Mouse (Mus musculus) heart, embryonic 10.5 days (tissue): Measurements from ENCODE around the gene Gm42906. TPM values are rescaled to one million over a fixed set of nuclear protein-coding genes. Genes with fewer than 3 reads are reported as not detected.
A peak's percentile ranks its signal among the peaks of the same experiment; 100 is the strongest.

ENCODE experiments used
- DNase-seq: peaks from one replicate; pipeline ENCODE4 v3.0.0-alpha.2; 2017; ENCODE audit warnings: low spot score
- H3K27ac ChIP-seq: fragments of 300-500 bp; sonication (generic); 2 replicates; pipeline ENCODE4 v1.5.1; 2016; ENCODE audit warnings: mild to moderate bottlenecking
- H3K27me3 ChIP-seq: fragments of 300-500 bp; sonication (generic); 2 replicates; pipeline ENCODE4 v1.6.1; 2016; ENCODE audit warnings: mild to moderate bottlenecking; ENCODE audit not compliant: poor library complexity, insufficient read depth, severe bottlenecking
- H3K36me3 ChIP-seq: fragments of 300-500 bp; sonication (generic); 2 replicates; pipeline ENCODE4 v1.6.1; 2016; ENCODE audit warnings: mild to moderate bottlenecking, moderate library complexity
- H3K4me1 ChIP-seq: fragments of 300-500 bp; sonication (generic); 2 replicates; pipeline ENCODE4 v1.6.1; 2016; ENCODE audit warnings: mild to moderate bottlenecking
- H3K4me3 ChIP-seq: fragments of 300-500 bp; sonication (generic); 2 replicates; pipeline ENCODE4 v1.5.1; 2016; ENCODE audit warnings: mild to moderate bottlenecking, moderate library complexity
- H3K9me3 ChIP-seq: fragments of 300-500 bp; sonication (generic); 2 replicates; pipeline ENCODE4 v1.6.1; 2016; ENCODE audit warnings: mild to moderate bottlenecking, moderate library complexity
- WGBS: fragments of 180-500 bp; shearing (Covaris S2); methylation state at CpG from one replicate; pipeline ENCODE4 v1.1.7; 2016; 5-methylcytosine and 5-hydroxymethylcytosine counted together
- polyA plus RNA-seq: library from polyadenylated mRNA; unstranded; fragments of >200 nt; fragmentation: Nextera tagmentation; extraction: Ambion mirVana; gene quantifications from 2 replicates; pipeline ENCODE4 v1.2.1, GENCODE M21; 2016

Gm42906 gene
- polyA plus RNA-seq, 1 experiment from 2014 or later, result not detected

DNA sequence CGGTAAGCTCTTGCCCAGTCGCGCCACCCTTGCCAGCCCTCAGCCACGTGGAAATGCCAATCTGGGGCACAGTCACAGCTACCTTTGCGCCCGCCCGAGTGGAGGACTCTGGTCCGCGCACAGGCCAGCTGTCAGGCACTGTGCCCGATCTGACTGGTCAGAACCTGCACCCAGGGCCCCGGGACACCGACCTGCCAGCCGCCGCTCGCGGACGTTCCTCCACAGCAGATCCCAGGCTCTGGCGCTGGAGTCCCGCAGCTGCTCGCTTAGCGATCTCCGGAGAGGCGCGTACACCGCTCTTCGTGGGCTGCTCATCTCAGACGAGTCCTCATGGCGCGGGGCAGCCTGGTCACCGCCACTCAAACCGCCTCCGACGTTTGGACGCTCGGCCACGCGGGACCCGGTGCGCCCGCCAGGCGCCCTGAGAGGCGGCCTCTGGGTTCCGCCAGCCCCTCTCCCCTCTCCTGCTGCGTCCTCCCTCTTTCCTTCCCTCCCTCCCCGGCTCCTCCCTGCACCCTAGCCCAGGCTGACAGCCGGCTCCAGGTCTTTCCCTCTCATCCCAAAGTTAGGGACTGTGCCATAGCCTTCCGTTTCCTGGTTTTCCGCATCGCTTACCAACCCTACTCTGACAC, 194.4 kb downstream of the Gm42906 start, which contains the start of gene Stard13:
Stard13 (minus strand) TSS at position 437 of the 632 bp plus-strand sequence.
- Histone ChIP-seq H3K4me3 (peak within 1 kb of the TSS; percentile 71), H3K4me1 (peaks cover 9% of the 10 kb centered on the region), H3K36me3 (no peaks in the 10 kb centered on the region), H3K27ac (peak within 1 kb of the TSS; percentile 82), H3K27me3 (peaks cover 24% of the 10 kb centered on the region), H3K9me3 (no peaks in the 10 kb centered on the region)
- peak; percentile 79 for DNase-seq
- WGBS, result under 1% methylated on average over 49 of the region's 49 CpGs

DNA sequence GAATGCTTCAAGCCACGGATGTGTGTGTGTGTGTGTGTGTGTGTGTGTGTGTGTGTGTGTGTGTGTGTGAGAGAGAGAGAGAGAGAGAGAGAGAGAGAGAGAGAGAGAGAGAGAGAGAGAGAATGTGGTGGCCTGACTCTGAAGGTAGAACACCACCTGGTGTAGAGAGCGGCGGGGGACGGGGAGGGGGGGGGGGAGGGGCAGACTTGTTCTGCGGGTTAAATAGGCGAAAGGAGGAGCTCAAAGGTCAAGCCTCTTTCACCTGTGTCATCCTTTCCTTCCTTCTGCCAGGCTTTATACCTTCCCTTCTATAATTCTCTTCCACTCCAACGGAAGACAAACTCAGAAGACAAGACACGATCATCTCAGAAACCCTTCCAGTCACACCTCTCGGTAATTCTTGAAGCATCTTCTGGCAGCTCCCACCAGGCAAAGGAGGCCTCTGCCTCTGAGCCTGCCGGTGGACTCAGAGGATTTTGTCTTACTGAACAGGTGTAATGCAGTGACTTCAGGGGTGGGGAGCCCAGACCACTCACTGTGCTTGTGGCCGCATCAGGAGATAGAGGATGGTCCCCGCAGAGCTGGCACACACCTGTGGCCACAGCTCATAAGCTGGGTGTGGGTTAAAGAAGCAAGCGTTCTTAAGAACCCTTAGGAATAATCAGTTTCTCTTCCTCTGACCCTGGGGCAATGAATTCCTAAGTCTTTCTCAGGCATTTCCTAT, 195.2 kb downstream of the Gm42906 start:
- peaks cover 24% of the 10 kb centered on the region for H3K27me3 ChIP-seq
- H3K9me3 ChIP-seq, result no peaks in the 10 kb centered on the region
- DNase-seq, result no peak
- H3K27ac ChIP-seq, result peak overlapping the region; percentile 82; the same call in 1 of the 2 replicates
- H3K4me3 ChIP-seq, result peak overlapping the region; percentile 71
- H3K36me3 ChIP-seq, result no peaks in the 10 kb centered on the region
- H3K4me1 ChIP-seq, result peaks cover 9% of the 10 kb centered on the region
- WGBS, result 16% methylated on average over 12 of the region's 13 CpGs

DNA sequence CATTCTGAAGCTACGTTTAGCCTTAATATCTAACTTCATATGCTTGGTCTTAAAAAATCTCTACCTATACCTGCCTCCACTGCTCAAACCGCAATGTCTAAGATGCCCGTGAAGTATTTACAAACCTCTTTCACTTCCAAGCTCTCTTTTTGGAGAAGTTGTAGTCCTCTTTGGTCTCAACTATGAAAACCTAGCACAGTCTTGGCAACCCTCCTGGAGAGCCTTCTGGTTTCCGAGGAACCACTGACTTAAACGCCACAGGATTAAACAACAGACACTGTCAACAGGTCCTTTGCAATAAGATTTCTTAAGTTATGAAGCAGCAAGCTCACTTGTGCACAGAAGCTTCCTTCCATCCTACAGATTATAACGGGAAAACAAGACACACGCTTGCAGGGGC, 196.1 kb downstream of the Gm42906 start:
- no peak for DNase-seq
- Histone ChIP-seq H3K27me3 (peaks cover 24% of the 10 kb centered on the region), H3K27ac (no peak overlapping the region), H3K36me3 (no peaks in the 10 kb centered on the region), H3K9me3 (no peaks in the 10 kb centered on the region), H3K4me3 (no peak overlapping the region), H3K4me1 (peaks cover 9% of the 10 kb centered on the region)
- 86% methylated on average over 7 of the region's 7 CpGs for WGBS

DNA sequence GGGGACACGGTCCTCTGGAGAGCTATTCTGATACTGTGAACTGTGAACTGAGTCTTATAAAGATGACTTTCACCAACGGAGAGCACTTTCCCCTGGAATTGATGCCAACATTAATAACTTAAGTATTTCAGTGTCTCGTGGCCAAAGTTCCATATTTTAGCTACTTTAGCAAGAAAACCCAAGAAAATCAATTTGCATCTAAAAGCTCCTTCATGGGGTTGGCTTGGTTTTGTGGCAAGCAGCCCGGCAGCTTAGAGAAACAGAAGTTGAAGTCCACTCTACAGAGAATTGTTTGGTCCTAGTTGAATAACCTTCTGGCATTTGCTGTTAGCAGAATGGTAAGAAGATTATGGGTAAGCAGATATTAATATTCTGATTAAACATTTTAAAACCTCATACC, 196.6 kb downstream of the Gm42906 start:
- no peaks in the 10 kb centered on the region for H3K9me3 ChIP-seq
- no peak overlapping the region for H3K27ac ChIP-seq
- DNase-seq, result no peak
- no peak overlapping the region for H3K4me3 ChIP-seq
- WGBS, result 81% methylated on average over 4 of the region's 4 CpGs
- peaks cover 9% of the 10 kb centered on the region for H3K4me1 ChIP-seq
- H3K36me3 ChIP-seq, result no peaks in the 10 kb centered on the region
- H3K27me3 ChIP-seq, result peaks cover 24% of the 10 kb centered on the region

DNA sequence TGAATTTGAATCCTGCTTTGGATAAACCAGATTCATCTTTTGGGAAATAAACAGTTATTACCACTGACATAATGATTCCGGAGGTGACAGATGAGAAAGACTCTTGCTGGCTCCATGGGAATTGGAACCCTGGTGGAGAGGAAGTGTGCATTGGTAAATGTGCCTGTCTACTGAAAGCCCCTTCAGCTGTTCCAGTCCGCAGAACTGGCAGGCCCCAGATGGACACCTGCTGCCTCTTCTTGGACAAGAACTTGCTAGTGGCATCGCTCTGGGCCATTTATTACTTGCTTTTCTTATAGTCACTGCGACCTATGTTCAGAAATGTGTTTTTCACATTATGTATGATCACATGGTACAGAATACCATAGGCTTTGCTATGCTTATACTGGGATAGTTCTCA, 197.5 kb downstream of the Gm42906 start:
- no peak overlapping the region for H3K27ac ChIP-seq
- no peak overlapping the region for H3K4me3 ChIP-seq
- H3K27me3 ChIP-seq, result peaks cover 18% of the 10 kb centered on the region
- peaks cover 9% of the 10 kb centered on the region for H3K4me1 ChIP-seq
- no peak for DNase-seq
- no peaks in the 10 kb centered on the region for H3K9me3 ChIP-seq
- no peaks in the 10 kb centered on the region for H3K36me3 ChIP-seq
- WGBS, result 86% methylated on average over 4 of the region's 4 CpGs

DNA sequence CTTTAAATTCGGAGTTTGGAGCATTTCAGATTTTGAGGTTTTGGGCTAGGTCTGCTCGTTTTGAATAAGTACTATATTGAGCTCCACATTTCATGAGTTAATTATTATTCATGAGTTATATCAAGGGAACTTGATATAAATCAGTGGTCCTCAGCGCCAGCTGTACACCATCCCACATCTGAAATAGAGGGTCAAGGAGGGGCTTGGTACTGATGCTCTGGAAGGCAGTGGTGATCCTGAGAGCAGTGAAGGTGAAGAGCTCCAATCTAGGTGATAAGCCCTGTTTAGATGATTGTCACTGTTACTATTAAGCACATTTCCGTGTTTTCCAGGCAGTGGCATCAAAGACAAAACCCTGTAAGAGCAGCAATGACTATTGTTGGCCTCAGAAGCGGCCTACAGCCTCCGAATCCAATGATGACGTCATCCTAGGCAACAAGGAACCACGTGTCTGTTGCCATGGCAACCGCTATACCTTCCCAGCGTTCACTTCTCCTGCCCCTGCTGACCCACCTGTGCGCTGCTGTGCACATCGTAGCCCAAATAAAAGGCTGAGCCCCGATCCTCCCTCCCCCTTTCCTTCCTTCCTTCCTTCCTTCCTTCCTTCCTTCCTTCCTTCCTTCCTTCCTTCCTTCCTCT, 199.5 kb downstream of the Gm42906 start:
- H3K27ac ChIP-seq, result no peak overlapping the region
- peaks cover 9% of the 10 kb centered on the region for H3K4me1 ChIP-seq
- H3K4me3 ChIP-seq, result no peak overlapping the region
- H3K36me3 ChIP-seq, result no peaks in the 10 kb centered on the region
- H3K9me3 ChIP-seq, result no peaks in the 10 kb centered on the region
- H3K27me3 ChIP-seq, result peaks cover 9% of the 10 kb centered on the region
- no peak for DNase-seq
- 70% methylated on average over 13 of the region's 13 CpGs for WGBS

DNA sequence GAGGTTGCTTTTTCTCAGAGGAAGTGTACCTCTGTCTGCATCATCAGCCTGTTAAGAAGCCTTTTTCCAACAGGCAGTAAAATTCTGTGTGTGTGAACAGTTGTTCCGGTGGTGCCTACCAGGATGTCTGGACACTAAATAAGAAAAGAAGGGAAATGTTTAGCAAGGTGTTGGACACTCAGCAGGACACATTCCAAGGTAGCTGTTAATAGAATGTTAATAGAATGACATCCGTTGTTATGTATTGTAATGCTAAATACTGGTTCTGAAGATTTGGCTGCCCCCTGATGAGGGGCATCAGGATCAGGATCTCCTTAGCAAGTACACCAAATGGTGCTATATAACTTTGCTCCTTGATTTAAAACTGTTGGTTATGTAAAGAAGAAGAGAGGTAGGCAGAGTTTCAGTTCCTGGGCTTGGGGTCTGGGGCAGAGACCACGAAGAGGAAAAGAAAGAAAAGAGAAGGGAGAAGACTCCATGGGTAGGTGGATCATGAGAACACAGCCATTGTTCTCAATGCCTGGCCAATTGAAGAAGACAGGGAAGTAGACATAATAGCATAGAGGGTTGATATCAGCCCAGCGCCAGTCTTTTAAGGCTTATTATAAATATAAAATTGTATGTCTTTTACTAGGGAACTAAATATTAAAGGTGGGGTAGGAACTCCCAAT, 204.1 kb downstream of the Gm42906 start:
- no peak overlapping the region for H3K27ac ChIP-seq
- H3K4me1 ChIP-seq, result no peaks in the 10 kb centered on the region
- H3K27me3 ChIP-seq, result no peaks in the 10 kb centered on the region
- no peak overlapping the region for H3K4me3 ChIP-seq
- no peak for DNase-seq
- H3K36me3 ChIP-seq, result no peaks in the 10 kb centered on the region
- no peaks in the 10 kb centered on the region for H3K9me3 ChIP-seq
- WGBS, result 50% methylated on average over 4 of the region's 4 CpGs

DNA sequence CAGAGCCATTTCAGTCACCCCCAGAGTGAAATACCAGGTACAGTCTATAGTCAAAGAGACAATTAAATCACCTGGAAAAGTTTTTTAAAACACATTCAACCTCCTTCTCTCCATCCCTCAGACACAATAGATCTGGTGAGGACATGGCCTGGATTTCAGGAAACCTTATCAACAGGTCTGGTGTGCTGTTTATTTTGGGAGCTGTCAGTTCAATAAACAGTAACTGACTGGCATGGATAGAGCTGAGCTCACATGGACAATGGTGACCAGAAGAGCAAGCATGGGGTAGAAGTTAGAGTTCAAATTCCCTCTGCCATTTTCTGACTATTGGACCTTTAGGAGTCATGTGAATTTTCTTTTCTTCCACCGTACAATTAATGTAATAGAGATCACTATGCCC, 205.2 kb downstream of the Gm42906 start:
- WGBS, result 97% methylated on average over 1 of the region's 1 CpGs
- H3K9me3 ChIP-seq, result no peaks in the 10 kb centered on the region
- no peaks in the 10 kb centered on the region for H3K36me3 ChIP-seq
- H3K4me3 ChIP-seq, result no peak overlapping the region
- no peak overlapping the region for H3K27ac ChIP-seq
- no peaks in the 10 kb centered on the region for H3K27me3 ChIP-seq
- DNase-seq, result no peak
- H3K4me1 ChIP-seq, result 0 out of 2 replicates have a peak, but pooled peaks cover 3% of the 10 kb centered on the region

DNA sequence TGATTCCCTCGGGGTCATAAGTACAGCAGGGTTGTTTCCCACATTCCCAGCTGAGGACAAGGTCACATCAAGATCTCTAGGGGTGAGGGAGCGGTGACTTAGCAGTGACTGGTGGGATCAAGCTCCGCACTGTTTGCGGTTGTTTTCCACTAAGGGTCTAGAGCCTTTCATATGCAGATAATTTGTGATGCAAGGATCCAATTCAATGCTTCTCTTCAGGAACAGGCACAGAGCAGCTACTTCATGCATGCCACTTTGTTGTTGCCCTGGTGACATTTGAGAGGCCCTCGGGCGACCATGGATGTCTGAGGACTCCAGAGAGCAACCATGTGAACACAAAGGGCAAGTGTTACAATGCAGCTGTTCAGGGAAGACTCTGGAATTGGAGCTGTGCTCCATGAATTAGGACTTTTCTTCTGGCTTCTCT, 209.3 kb downstream of the Gm42906 start:
- Histone ChIP-seq H3K4me1 (0 out of 2 replicates have a peak, but pooled peaks cover 3% of the 10 kb centered on the region), H3K9me3 (no peaks in the 10 kb centered on the region), H3K27me3 (no peaks in the 10 kb centered on the region), H3K27ac (no peak overlapping the region), H3K36me3 (no peaks in the 10 kb centered on the region), H3K4me3 (no peak overlapping the region)
- no peak for DNase-seq
- 59% methylated on average over 6 of the region's 6 CpGs for WGBS

DNA sequence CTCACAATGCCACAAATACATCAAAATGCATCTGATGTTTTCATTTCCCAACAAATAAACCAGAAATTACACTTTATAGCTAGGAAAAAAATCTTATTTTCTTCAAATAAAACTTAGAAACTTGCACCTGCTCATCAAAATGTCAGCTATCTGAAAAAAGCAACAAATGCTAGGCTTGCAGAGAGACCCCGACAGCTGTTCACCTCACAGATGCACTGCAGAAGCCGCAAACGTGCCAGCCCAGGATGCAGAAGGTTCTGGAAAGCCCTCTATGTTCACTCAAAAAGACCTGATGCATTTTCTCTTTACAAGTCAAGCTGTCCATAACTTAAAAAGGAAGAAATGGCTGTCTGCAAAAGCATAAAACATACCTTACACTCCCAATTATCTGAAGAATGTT, 214.9 kb downstream of the Gm42906 start:
- 84% methylated on average over 3 of the region's 3 CpGs for WGBS
- Histone ChIP-seq H3K27ac (no peak overlapping the region), H3K9me3 (no peaks in the 10 kb centered on the region), H3K27me3 (no peaks in the 10 kb centered on the region), H3K4me1 (no peaks in the 10 kb centered on the region), H3K36me3 (no peaks in the 10 kb centered on the region), H3K4me3 (no peak overlapping the region)
- no peak for DNase-seq

DNA sequence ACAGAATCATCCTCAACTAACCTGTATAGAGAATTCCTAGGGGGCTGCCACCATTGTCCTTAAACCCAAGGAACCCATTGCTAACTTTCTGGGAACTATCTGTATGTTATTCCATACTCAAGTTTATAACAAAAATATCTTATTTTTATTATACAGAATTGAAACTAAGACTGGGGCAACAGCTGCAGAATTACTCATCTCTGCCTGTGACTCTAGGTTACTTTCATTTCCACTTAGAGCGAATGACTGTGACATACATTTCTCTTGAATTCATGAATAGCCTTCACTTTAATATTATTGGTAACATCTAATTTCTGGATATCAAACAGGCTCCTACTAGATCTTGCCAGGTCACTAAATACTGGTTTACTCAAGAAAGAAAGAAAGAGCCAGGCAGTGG, 217.1 kb downstream of the Gm42906 start:
- Histone ChIP-seq H3K36me3 (no peaks in the 10 kb centered on the region), H3K9me3 (no peaks in the 10 kb centered on the region), H3K27me3 (no peaks in the 10 kb centered on the region), H3K4me1 (no peaks in the 10 kb centered on the region), H3K27ac (no peak overlapping the region), H3K4me3 (no peak overlapping the region)
- 89% methylated on average over 1 of the region's 1 CpGs for WGBS
- DNase-seq, result no peak

DNA sequence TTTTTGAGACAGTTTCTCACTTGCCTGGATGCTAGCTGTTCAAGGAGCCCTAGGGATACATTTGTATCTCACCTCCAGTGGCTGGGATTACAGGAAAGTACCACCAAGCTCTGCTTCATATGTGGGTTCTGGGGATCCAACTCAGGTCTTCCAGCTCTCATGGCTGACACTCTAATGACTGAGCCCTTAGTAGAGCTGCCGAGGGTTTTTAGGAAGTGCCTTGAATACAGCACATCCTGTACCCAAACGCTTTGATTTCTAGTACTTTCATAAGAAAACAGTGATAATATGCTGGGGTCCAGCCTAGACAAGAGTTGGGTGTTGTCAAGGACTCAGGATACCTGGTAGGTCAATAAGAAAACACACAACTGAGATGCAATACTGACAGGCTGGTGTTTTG, 217.9 kb downstream of the Gm42906 start:
- Histone ChIP-seq H3K36me3 (no peaks in the 10 kb centered on the region), H3K27me3 (no peaks in the 10 kb centered on the region), H3K4me3 (no peak overlapping the region), H3K9me3 (no peaks in the 10 kb centered on the region), H3K27ac (no peak overlapping the region), H3K4me1 (no peaks in the 10 kb centered on the region)
- DNase-seq, result no peak
- 72% methylated on average over 2 of the region's 2 CpGs for WGBS

DNA sequence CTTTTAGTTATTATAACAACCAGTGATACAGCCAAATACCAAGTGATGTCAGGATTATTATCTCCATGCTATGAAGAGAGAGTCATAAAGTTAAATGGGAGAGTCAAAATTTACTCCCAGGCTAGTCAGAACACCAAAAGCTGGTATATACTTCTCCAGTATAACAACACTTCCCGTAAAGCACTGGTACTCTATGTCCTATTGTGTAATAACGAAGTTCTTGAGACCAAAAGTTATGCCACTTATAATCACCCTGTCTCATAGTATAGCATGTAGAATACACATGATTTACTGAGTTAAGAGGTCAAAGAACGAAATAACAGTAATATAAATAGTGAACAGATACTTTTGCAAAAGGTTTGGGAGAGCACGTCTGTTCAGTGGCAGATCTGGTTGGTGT, 222.9 kb downstream of the Gm42906 start:
- Histone ChIP-seq H3K4me1 (no peaks in the 10 kb centered on the region), H3K27ac (no peak overlapping the region), H3K4me3 (no peak overlapping the region), H3K36me3 (no peaks in the 10 kb centered on the region), H3K27me3 (no peaks in the 10 kb centered on the region), H3K9me3 (no peaks in the 10 kb centered on the region)
- 89% methylated on average over 4 of the region's 4 CpGs for WGBS
- no peak for DNase-seq
